Mouse (Mus musculus): Measurements from ENCODE around the gene Rnh1.

Rnh1 gene

GRCm38 (mm10) chr7:141164850-141165249 lies 7.8 kb downstream of the Rnh1 start:
- in situ Hi-C loops (cut with MboI), result no loop called here

- in situ Hi-C loops (cut with MboI), result no loop called here
Measured at GRCm38 (mm10) chr7:141164397-141164796, 8.3 kb downstream of the Rnh1 start.

- in situ Hi-C loops (cut with MboI), result no loop called here
Measured at GRCm38 (mm10) chr7:141155362-141155761, 17.3 kb downstream of the Rnh1 start.

GRCm38 (mm10) chr7:141148639-141149038 lies 24.0 kb downstream of the Rnh1 start:
- in situ Hi-C loops (cut with MboI), result no loop called here

GRCm38 (mm10) chr7:141147044-141147443 lies 25.6 kb downstream of the Rnh1 start:
- in situ Hi-C loops (cut with MboI), result no loop called here

- in situ Hi-C loops (cut with MboI), result no loop called here
Measured at GRCm38 (mm10) chr7:141146043-141146595, 26.5 kb downstream of the Rnh1 start.

- in situ Hi-C loops (cut with MboI), result no loop called here
Measured at GRCm38 (mm10) chr7:141145403-141145802, 27.3 kb downstream of the Rnh1 start.

- in situ Hi-C loops (cut with MboI), result no loop called here
Measured at GRCm38 (mm10) chr7:141144650-141145049, 28.0 kb downstream of the Rnh1 start.

GRCm38 (mm10) chr7:141143861-141144260 lies 28.8 kb downstream of the Rnh1 start:
- in situ Hi-C loops (cut with MboI), result no loop called here

- in situ Hi-C loops (cut with MboI), result no loop called here
Measured at GRCm38 (mm10) chr7:141143112-141143511, 29.5 kb downstream of the Rnh1 start.

GRCm38 (mm10) chr7:141141326-141141725 lies 31.3 kb downstream of the Rnh1 start:
- in situ Hi-C loops (cut with MboI), result no loop called here

- in situ Hi-C loops (cut with MboI), result no loop called here
Measured at GRCm38 (mm10) chr7:141131904-141132755, 40.5 kb downstream of the Rnh1 start.

- in situ Hi-C loops (cut with MboI), result no loop called here
Measured at GRCm38 (mm10) chr7:141131024-141131820, 41.4 kb downstream of the Rnh1 start.

GRCm38 (mm10) chr7:141123517-141123856 lies 49.2 kb downstream of the Rnh1 start:
- in situ Hi-C loops (cut with MboI), result no loop called here

GRCm38 (mm10) chr7:141122689-141123516 lies 49.8 kb downstream of the Rnh1 start:
- in situ Hi-C loops (cut with MboI), result no loop called here

- in situ Hi-C loops (cut with MboI), result no loop called here
Measured at GRCm38 (mm10) chr7:141122245-141122644, 50.4 kb downstream of the Rnh1 start, which contains the start of gene Ptdss2. Ptdss2 (plus strand) TSS chr7:141122382.

GRCm38 (mm10) chr7:141121051-141121531 lies 51.6 kb downstream of the Rnh1 start:
- in situ Hi-C loops (cut with MboI), result no loop called here

GRCm38 (mm10) chr7:141120605-141121004 lies 52.1 kb downstream of the Rnh1 start:
- in situ Hi-C loops (cut with MboI), result no loop called here

- in situ Hi-C loops (cut with MboI), result no loop called here
Measured at GRCm38 (mm10) chr7:141119487-141119886, 53.2 kb downstream of the Rnh1 start.

GRCm38 (mm10) chr7:141117636-141118035 lies 55.0 kb downstream of the Rnh1 start, which contains the start of gene Ano9:
Ano9 (minus strand) TSS chr7:141117806.
- in situ Hi-C loops (cut with MboI), result no loop called here

- in situ Hi-C loops (cut with MboI), result no loop called here
Measured at GRCm38 (mm10) chr7:141115874-141116273, 56.8 kb downstream of the Rnh1 start.

All from mature B cell (primary cell).